Mouse (Mus musculus): Measurements from ENCODE around the gene Asb14. TPM values are rescaled to one million over a fixed set of nuclear protein-coding genes. Genes with fewer than 3 reads are reported as not detected.
"Not testable (repeated sequence)": the region's sequence is repeated elsewhere in the genome, so short reads cannot be mapped to it uniquely, and the experiment has no call there.

The Asb14 gene
- polyA plus RNA-seq, 1 experiment from 2014 or later, result not detected

GRCm38 (mm10) chr14:26911201-26911600 lies 16.8 kb downstream of the Asb14 start:
- Histone ChIP-seq H3K27ac (no peak overlapping the region), H3K79me2 (ENCODE audit: inconsistent target) (no peaks in the 10 kb centered on the region), H3K36me3 (ENCODE audit: inconsistent target) (no peaks in the 10 kb centered on the region), H3K4me3 (ENCODE audit: inconsistent target) (no peak overlapping the region)
- 83% methylated on average over 6 of the region's 6 CpGs for WGBS (ENCODE audit: missing documents)

- Histone ChIP-seq H3K36me3 (ENCODE audit: inconsistent target) (no peaks in the 10 kb centered on the region), H3K4me3 (ENCODE audit: inconsistent target) (no peak overlapping the region), H3K27ac (no peak overlapping the region), H3K79me2 (ENCODE audit: inconsistent target) (no peaks in the 10 kb centered on the region)
- 94% methylated on average over 13 of the region's 13 CpGs for WGBS (ENCODE audit: missing documents)
Measured at GRCm38 (mm10) chr14:26911826-26912225, 17.5 kb downstream of the Asb14 start.

GRCm38 (mm10) chr14:26913681-26914268 lies 19.4 kb downstream of the Asb14 start:
- Histone ChIP-seq H3K79me2 (ENCODE audit: inconsistent target) (no peaks in the 10 kb centered on the region), H3K4me3 (ENCODE audit: inconsistent target) (no peak overlapping the region), H3K36me3 (ENCODE audit: inconsistent target) (0 out of 2 replicates have a peak, but pooled peaks cover 5% of the 10 kb centered on the region), H3K27ac (no peak overlapping the region)
- 93% methylated on average over 9 of the region's 9 CpGs for WGBS (ENCODE audit: missing documents)

GRCm38 (mm10) chr14:26919310-26919709 lies 25.0 kb downstream of the Asb14 start:
- no peak overlapping the region for H3K4me3 ChIP-seq (ENCODE audit: inconsistent target)
- H3K79me2 ChIP-seq (ENCODE audit: inconsistent target), result no peaks in the 10 kb centered on the region

GRCm38 (mm10) chr14:26923702-26924421 lies 29.5 kb downstream of the Asb14 start:
- peaks cover 57% of the 10 kb centered on the region; the same call in 1 of the 2 replicates for H3K36me3 ChIP-seq (ENCODE audit: inconsistent target)
- WGBS (ENCODE audit: missing documents), result 91% methylated on average over 5 of the region's 5 CpGs
- H3K79me2 ChIP-seq (ENCODE audit: inconsistent target), result no peaks in the 10 kb centered on the region

More at GRCm38 (mm10) chr14:26919310-26919709, 25.0 kb downstream of the Asb14 start:
- WGBS (ENCODE audit: missing documents), result 100% methylated on average over 3 of the region's 3 CpGs
- Histone ChIP-seq H3K36me3 (ENCODE audit: inconsistent target) (peaks cover 32% of the 10 kb centered on the region; the same call in 1 of the 2 replicates), H3K27ac (no peak overlapping the region)

GRCm38 (mm10) chr14:26934891-26935290 lies 40.5 kb downstream of the Asb14 start:
- Histone ChIP-seq H3K27ac (no peak overlapping the region), H3K4me3 (ENCODE audit: inconsistent target) (no peak overlapping the region), H3K36me3 (ENCODE audit: inconsistent target) (peaks cover 16% of the 10 kb centered on the region; the same call in 1 of the 2 replicates), H3K79me2 (ENCODE audit: inconsistent target) (no peaks in the 10 kb centered on the region)
- WGBS (ENCODE audit: missing documents), result 93% methylated on average over 3 of the region's 3 CpGs

More at GRCm38 (mm10) chr14:26923702-26924421, 29.5 kb downstream of the Asb14 start:
- H3K4me3 ChIP-seq (ENCODE audit: inconsistent target), result no peak overlapping the region
- no peak overlapping the region for H3K27ac ChIP-seq

- 34% methylated on average over 4 of the region's 4 CpGs for WGBS (ENCODE audit: missing documents)
- Histone ChIP-seq H3K27ac (no peak overlapping the region), H3K36me3 (ENCODE audit: inconsistent target) (peaks cover 22% of the 10 kb centered on the region; the same call in 1 of the 2 replicates), H3K4me3 (ENCODE audit: inconsistent target) (no peak overlapping the region), H3K79me2 (ENCODE audit: inconsistent target) (no peaks in the 10 kb centered on the region)
Measured at GRCm38 (mm10) chr14:26935558-26935957, 41.2 kb downstream of the Asb14 start.

- not testable (repeated sequence) for H3K27ac ChIP-seq; H3K79me2 ChIP-seq (ENCODE audit: inconsistent target); H3K4me3 ChIP-seq (ENCODE audit: inconsistent target)
- H3K36me3 ChIP-seq (ENCODE audit: inconsistent target), result peaks cover 11% of the 10 kb centered on the region
- 89% methylated on average over 2 of the region's 2 CpGs for WGBS (ENCODE audit: missing documents)
Measured at GRCm38 (mm10) chr14:26956139-26956538, 61.8 kb downstream of the Asb14 start.

- Histone ChIP-seq H3K27ac (no peak overlapping the region), H3K4me3 (ENCODE audit: inconsistent target) (no peak overlapping the region), H3K79me2 (ENCODE audit: inconsistent target) (peaks cover 7% of the 10 kb centered on the region; the same call in 1 of the 2 replicates), H3K36me3 (ENCODE audit: inconsistent target) (peaks cover 8% of the 10 kb centered on the region)
- WGBS (ENCODE audit: missing documents), result 30% methylated on average over 1 of the region's 1 CpGs
Measured at GRCm38 (mm10) chr14:26960518-26960917, 66.2 kb downstream of the Asb14 start.

Other genes with a start within 250 kb of the Asb14 start
- 5.0 to 8.4 TPM (median 6.4 TPM) in 3 replicates for gene Pde12, start 224.7 kb upstream of the Asb14 start, polyA plus RNA-seq (2018)
- 0.20 TPM in 1 of 3 replicates, not detected in the others for gene Dnah12, start 201.3 kb upstream of the Asb14 start, polyA plus RNA-seq (2018)
- gene Appl1, start 76.7 kb downstream of the Asb14 start, polyA plus RNA-seq (2018), result 13.9 to 18.6 TPM (median 15.8 TPM) in 3 replicates
- 0.42 to 1.4 TPM (median 1.3 TPM) in 3 replicates for gene Hesx1, start 99.9 kb downstream of the Asb14 start, polyA plus RNA-seq (2018)
- gene Il17rd, start 144.4 kb downstream of the Asb14 start, polyA plus RNA-seq (2018), result 0.04 to 0.10 TPM (median 0.06 TPM) in 3 replicates
- gene Arhgef3, start 220.3 kb downstream of the Asb14 start, polyA plus RNA-seq (2018), result 34.2 to 81.9 TPM (median 57.0 TPM) in 3 replicates